Mouse (Mus musculus) lung, embryonic 15.5 days (tissue): ENCODE results near the gene C87436. TPM values are rescaled to one million over a fixed set of nuclear protein-coding genes. Genes with fewer than 3 reads are reported as not detected.

Source experiments
- ATAC-seq: fragments of 200-750 bp; cut with Nextera tagmentation; 2 replicates; pipeline ENCODE4 v1.8.0; 2017; ENCODE audit warnings: moderate number of reproducible peaks, borderline replicate concordance; ENCODE audit not compliant: low FRiP score, low TSS enrichment; ENCODE audit errors: extremely low read depth
- H3K27ac ChIP-seq: fragments of 300-500 bp; sonication (generic); 2 replicates; pipeline ENCODE4 v1.5.1; 2015; ENCODE audit warnings: moderate library complexity, mild to moderate bottlenecking, inconsistent platforms
- H3K27me3 ChIP-seq: fragments of 300-500 bp; sonication (generic); 2 replicates; pipeline ENCODE4 v1.6.1; 2015; ENCODE audit warnings: inconsistent platforms
- H3K36me3 ChIP-seq: fragments of 300-500 bp; sonication (generic); 2 replicates; pipeline ENCODE4 v1.6.1; 2015; ENCODE audit warnings: inconsistent platforms
- H3K4me1 ChIP-seq: fragments of 300-500 bp; sonication (generic); 2 replicates; pipeline ENCODE4 v1.6.1; 2015; ENCODE audit warnings: inconsistent platforms
- H3K4me2 ChIP-seq: fragments of 300-500 bp; sonication (generic); 2 replicates; pipeline ENCODE4 v1.6.1; 2015; ENCODE audit warnings: inconsistent platforms, mild to moderate bottlenecking, moderate library complexity
- H3K4me3 ChIP-seq: fragments of 300-500 bp; sonication (generic); 2 replicates; pipeline ENCODE4 v1.5.1; 2015; ENCODE audit warnings: mild to moderate bottlenecking, inconsistent platforms
- H3K9ac ChIP-seq: fragments of 300-500 bp; sonication (generic); 2 replicates; pipeline ENCODE4 v1.6.1; 2015; ENCODE audit warnings: inconsistent platforms
- H3K9me3 ChIP-seq: fragments of 300-500 bp; sonication (generic); 2 replicates; pipeline ENCODE4 v1.6.1; 2016; ENCODE audit warnings: inconsistent platforms
- WGBS: fragments of 180-500 bp; shearing (Covaris S2); methylation state at CpG from one replicate; pipeline ENCODE4 v1.1.7; 2015; 5-methylcytosine and 5-hydroxymethylcytosine counted together
- polyA plus RNA-seq: library from polyadenylated mRNA; unstranded; fragments of >200 nt; fragmentation: Nextera tagmentation; extraction: Ambion mirVana; gene quantifications from 2 replicates; pipeline ENCODE4 v1.2.1, GENCODE M21; 2015

Gene C87436
- polyA plus RNA-seq, 1 experiment from 2014 or later, result 22.1 TPM

DNA sequence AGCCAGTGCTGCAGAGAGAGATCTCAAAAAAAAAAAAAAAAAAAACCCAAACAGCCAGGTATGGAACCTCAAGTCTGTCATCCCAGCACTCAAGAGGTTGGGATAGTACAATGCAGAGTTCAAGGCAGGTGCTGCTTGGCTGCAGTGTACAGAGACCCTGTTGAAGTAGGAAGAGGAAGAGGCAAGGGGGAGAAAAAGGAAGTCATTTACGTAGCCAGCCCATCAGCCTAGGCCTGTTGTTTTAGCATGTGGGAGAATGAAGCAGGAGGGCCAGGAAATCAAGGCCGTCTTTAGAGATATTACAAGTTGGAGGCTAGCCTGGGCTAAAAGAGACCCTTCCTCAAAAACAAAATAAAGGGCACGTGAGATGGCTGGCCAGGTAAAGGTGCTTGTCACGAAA, 65.3 kb downstream of the C87436 start:
- H3K27ac ChIP-seq, result no peak overlapping the region
- H3K9ac ChIP-seq, result no peak overlapping the region
- H3K4me1 ChIP-seq, result no peaks in the 10 kb centered on the region
- H3K36me3 ChIP-seq, result no peaks in the 10 kb centered on the region
- no peaks in the 10 kb centered on the region for H3K27me3 ChIP-seq
- H3K4me3 ChIP-seq, result no peak overlapping the region
- H3K4me2 ChIP-seq, result no peak overlapping the region
- no peak for ATAC-seq
- no peaks in the 10 kb centered on the region for H3K9me3 ChIP-seq
- whole genome bisulfite sequencing, result 79% methylated on average over 4 of the region's 4 CpGs

DNA sequence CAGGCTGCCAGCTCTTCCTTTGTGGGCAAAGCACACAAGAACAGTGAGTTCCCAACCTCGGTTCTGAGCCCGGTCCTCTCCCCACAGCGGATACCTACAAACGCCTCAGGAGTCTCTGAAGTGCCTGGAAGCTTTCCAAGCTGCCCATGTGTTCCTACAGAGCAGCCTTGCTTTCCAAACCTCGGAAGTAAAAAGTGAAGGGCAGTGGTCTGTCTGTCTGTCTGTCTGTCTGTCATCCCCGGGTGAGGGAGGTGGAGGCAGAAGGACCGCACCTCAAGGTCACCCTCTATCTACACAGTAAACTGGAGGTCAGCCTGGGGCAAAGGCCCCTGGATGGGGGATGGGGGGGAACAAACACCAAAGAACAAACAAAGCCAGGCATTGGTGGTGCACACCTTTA, 67.5 kb downstream of the C87436 start:
- no peak overlapping the region for H3K27ac ChIP-seq
- no peaks in the 10 kb centered on the region for H3K27me3 ChIP-seq
- no peak overlapping the region for H3K4me2 ChIP-seq
- WGBS, result 51% methylated on average over 7 of the region's 7 CpGs
- H3K36me3 ChIP-seq, result no peaks in the 10 kb centered on the region
- H3K4me3 ChIP-seq, result no peak overlapping the region
- no peak overlapping the region for H3K9ac ChIP-seq
- H3K4me1 ChIP-seq, result no peaks in the 10 kb centered on the region
- H3K9me3 ChIP-seq, result no peaks in the 10 kb centered on the region
- no peak for ATAC-seq

DNA sequence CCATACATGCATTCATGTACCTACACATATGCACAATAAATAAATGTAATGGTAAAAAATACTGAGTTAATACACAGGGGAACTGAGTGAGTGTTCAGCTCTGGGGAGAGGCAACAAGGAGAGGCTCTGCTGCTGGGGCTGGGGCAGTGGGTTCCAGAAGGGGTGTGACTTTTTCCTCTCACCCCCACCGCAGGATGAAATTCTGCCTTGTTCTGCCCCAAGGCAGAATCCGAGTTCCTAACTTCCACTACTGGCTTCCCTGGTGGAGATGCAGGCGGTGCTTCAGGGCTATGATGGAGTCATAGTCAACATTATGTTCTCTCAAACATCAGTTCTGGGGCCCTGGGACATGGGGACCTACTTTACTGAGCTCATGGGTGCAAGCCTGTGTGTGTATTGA, 68.1 kb downstream of the C87436 start:
- no peaks in the 10 kb centered on the region for H3K36me3 ChIP-seq
- H3K27ac ChIP-seq, result no peak overlapping the region
- no peak for ATAC-seq
- H3K9me3 ChIP-seq, result no peaks in the 10 kb centered on the region
- no peaks in the 10 kb centered on the region for H3K27me3 ChIP-seq
- 82% methylated on average over 3 of the region's 3 CpGs for WGBS
- H3K4me1 ChIP-seq, result no peaks in the 10 kb centered on the region
- H3K9ac ChIP-seq, result no peak overlapping the region
- no peak overlapping the region for H3K4me2 ChIP-seq
- H3K4me3 ChIP-seq, result no peak overlapping the region

DNA sequence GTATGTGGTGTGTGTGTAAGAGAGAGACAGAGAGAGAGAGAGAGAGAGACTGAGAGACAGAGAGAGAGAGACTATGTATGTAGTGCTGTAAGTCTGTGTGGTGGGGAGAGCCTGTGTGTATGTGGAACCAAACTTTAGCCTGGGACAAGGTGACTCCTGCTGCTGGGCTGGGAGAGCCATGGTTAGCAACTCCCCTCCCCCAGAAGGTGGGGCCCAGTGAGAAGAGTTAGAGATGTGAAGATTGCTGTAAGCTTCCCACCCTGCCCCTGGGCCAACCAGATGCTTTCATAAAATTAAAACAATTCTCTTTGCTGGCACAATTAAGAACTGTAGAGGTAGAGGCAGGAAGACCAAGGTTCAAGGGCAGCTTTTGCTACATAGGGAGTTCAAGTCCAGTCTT, 68.9 kb downstream of the C87436 start:
- H3K27ac ChIP-seq, result no peak overlapping the region
- H3K4me3 ChIP-seq, result no peak overlapping the region
- no peaks in the 10 kb centered on the region for H3K27me3 ChIP-seq
- H3K4me1 ChIP-seq, result no peaks in the 10 kb centered on the region
- no peak for ATAC-seq
- no peaks in the 10 kb centered on the region for H3K36me3 ChIP-seq
- no peaks in the 10 kb centered on the region for H3K9me3 ChIP-seq
- H3K4me2 ChIP-seq, result no peak overlapping the region
- H3K9ac ChIP-seq, result no peak overlapping the region

DNA sequence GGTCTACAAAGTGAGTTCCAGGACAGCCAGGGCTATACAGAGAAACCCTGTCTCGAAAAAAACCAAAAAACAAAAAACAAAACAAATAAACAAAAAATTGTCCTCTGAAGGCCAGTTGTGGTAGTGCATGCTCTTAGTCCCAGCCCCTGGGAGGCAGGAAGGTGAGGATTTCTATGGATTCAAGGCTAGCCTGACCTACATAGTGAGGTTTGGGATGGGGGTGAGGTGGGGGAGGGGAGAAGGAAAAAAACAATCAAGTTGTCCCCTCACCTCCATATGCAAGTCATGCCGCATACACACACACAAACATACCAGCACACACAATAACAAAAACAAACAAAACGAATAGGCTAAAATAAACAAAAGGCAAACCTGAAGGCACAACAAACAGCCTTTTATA, 70.6 kb downstream of the C87436 start:
- H3K9me3 ChIP-seq, result no peaks in the 10 kb centered on the region
- WGBS, result 66% methylated on average over 3 of the region's 3 CpGs

DNA sequence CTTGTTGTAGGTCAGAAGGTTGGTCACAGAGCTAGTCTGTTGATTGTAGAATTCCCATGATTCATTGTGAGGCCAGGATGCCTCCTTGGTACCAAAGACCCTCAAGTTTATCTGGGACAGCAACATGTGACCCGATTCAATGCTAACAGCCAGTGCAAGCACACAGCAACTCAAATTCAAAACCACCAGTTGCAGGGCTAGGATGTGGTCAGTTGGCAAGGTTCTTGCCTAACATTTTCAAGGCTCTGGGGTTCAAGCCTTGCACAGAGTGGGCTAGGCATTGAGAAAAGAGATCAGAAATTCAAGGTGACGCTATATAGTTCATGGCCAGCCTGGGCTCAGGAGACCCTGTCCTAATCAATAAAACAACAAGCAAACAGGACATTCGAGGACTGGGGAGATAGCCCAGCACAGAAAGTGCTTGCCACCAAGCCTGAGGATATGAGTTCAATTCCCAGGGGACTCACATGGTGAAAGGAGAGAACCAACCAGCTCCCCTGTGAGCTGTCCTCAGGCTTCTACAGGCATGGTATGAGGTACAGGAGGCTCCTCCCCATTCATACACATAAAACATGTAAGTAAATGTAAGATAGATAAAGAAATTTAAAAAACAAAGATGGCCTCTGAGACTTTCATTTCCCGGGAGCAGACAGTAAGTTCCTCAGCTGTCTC, 71.2 kb downstream of the C87436 start:
- Histone ChIP-seq H3K4me3 (no peak overlapping the region), H3K4me2 (no peak overlapping the region), H3K27me3 (no peaks in the 10 kb centered on the region), H3K9me3 (no peaks in the 10 kb centered on the region), H3K27ac (no peak overlapping the region), H3K36me3 (no peaks in the 10 kb centered on the region), H3K4me1 (no peaks in the 10 kb centered on the region), H3K9ac (no peak overlapping the region)
- no peak for ATAC-seq
- 72% methylated on average over 4 of the region's 4 CpGs for WGBS

More for the DNA sequence above, 70.6 kb downstream of the C87436 start:
- no peaks in the 10 kb centered on the region for H3K36me3 ChIP-seq
- no peak overlapping the region for H3K4me2 ChIP-seq
- no peaks in the 10 kb centered on the region for H3K4me1 ChIP-seq
- no peak for ATAC-seq
- H3K9ac ChIP-seq, result no peak overlapping the region
- no peak overlapping the region for H3K27ac ChIP-seq
- no peak overlapping the region for H3K4me3 ChIP-seq
- no peaks in the 10 kb centered on the region for H3K27me3 ChIP-seq

DNA sequence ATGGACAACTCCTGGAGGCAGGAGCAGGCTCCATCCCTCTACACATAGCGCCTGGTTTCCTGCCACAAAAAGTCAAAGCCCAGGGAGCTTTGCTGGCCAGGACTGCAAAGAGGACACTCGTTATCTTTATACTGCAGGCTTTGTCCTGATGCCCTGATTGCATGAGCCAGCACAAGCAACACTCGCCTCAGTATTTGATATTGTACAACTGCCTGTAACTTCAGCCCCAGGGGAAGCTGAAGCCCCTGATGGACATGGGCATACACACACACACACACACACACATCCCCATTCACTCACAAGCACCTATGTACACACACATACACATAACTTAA, 71.7 kb downstream of the C87436 start:
- Histone ChIP-seq H3K27ac (no peak overlapping the region), H3K9me3 (no peaks in the 10 kb centered on the region), H3K4me2 (no peak overlapping the region), H3K27me3 (no peaks in the 10 kb centered on the region), H3K36me3 (no peaks in the 10 kb centered on the region), H3K9ac (no peak overlapping the region), H3K4me3 (no peak overlapping the region), H3K4me1 (no peaks in the 10 kb centered on the region)
- ATAC-seq, result no peak
- 52% methylated on average over 3 of the region's 3 CpGs for WGBS

DNA sequence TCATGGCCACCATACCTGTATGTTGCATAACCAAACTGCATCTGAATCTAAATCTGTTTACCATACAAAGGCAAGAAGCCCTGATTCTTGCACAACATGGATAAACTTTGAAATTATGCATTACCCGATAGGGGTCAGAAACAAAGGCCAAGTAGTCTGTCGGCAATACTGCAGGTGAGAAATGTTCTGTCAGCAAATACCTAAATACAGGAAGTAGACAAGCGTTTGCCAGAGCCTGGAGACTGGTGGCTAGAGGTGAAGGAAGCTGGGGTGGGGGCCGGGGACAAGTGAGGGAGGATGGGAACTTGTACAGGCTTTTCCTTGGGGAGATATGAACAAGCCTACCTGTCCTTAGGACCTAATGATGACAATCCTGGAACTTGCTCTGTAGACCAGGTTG, 72.8 kb downstream of the C87436 start:
- H3K9me3 ChIP-seq, result no peaks in the 10 kb centered on the region
- ATAC-seq, result no peak
- 48% methylated on average over 4 of the region's 4 CpGs for WGBS
- H3K4me3 ChIP-seq, result no peak overlapping the region
- no peaks in the 10 kb centered on the region for H3K36me3 ChIP-seq
- H3K4me1 ChIP-seq, result no peaks in the 10 kb centered on the region
- H3K9ac ChIP-seq, result no peak overlapping the region
- H3K27me3 ChIP-seq, result no peaks in the 10 kb centered on the region
- H3K27ac ChIP-seq, result no peak overlapping the region
- no peak overlapping the region for H3K4me2 ChIP-seq

DNA sequence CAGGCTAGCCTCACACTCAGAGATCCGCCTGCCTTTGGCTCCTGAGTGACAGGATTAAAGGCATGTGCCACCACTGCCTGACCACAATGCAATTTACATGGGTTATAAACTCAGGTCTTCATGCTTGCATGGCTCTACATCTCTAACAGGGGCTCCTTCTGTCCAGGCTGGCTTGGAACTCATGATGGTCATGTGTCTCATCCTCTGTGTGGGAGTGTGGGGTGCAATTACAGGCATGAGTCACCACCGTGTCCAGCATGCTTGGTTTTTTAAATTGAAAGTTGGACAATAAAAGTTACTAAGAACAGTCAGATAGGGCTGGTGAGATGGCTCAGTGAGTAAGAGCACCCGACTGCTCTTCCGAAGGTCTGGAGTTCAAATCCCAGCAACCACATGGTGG, 75.1 kb downstream of the C87436 start:
- no peaks in the 10 kb centered on the region for H3K36me3 ChIP-seq
- no peak overlapping the region for H3K4me3 ChIP-seq
- no peaks in the 10 kb centered on the region for H3K9me3 ChIP-seq
- H3K27ac ChIP-seq, result no peak overlapping the region
- no peak overlapping the region for H3K4me2 ChIP-seq
- no peaks in the 10 kb centered on the region for H3K4me1 ChIP-seq
- H3K27me3 ChIP-seq, result no peaks in the 10 kb centered on the region
- H3K9ac ChIP-seq, result no peak overlapping the region
- WGBS, result 91% methylated on average over 4 of the region's 4 CpGs
- ATAC-seq, result no peak

DNA sequence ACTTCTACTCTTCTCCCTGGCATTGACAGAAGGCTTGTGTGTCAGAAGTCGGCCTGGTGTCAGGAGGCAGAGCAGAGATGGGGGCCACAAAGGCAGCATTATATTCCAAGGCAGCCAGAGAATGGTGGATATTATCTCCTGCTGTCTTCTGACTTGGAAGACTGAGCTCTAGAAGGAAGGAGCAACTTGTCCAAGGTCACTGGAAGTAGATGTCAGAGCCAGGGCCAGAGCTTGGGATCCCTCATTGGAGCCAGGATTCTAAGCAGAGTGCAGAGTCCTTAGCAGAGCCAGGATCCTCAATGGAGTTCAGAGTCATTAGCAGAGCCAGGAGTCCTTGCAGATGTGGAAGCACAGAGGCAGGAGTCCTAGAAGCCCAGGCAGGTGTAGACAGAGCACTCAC, 77.8 kb downstream of the C87436 start:
- no peak overlapping the region for H3K9ac ChIP-seq
- no peaks in the 10 kb centered on the region for H3K9me3 ChIP-seq
- H3K27ac ChIP-seq, result no peak overlapping the region
- H3K4me1 ChIP-seq, result no peaks in the 10 kb centered on the region
- H3K4me2 ChIP-seq, result no peak overlapping the region
- H3K36me3 ChIP-seq, result no peaks in the 10 kb centered on the region
- H3K4me3 ChIP-seq, result no peak overlapping the region
- H3K27me3 ChIP-seq, result no peaks in the 10 kb centered on the region
- WGBS, result 60% methylated on average over 1 of the region's 1 CpGs
- no peak for ATAC-seq

DNA sequence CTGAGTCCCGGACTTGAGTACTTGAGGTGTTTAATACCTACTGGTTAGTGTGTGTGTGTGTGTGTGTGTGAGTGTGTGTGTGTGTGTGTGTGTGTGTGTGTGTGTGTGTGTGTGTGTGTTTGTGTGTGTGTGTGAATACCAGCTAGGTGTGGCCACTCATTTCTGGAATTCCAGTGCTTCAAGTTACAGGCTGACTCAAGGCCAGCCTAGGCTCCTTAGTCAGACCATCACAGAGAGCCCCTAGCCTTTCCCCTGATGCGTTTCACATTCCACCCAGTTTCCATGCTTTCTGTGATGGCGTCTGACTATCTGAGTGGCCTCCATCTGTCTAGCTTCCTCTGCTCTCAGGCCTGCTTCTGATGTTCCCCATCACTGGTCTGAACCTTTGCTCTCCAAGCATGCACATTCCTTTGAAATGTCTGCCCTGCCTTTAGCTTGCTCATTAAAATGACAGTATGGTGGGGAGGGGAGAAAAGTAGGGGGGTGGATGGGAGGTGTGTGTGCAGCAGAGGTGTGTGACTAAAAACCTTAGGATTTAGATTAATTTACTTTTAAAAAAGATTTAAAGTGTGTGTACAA, 81.7 kb downstream of the C87436 start:
- no peak for ATAC-seq
- Histone ChIP-seq H3K4me3 (no peak overlapping the region), H3K27ac (no peak overlapping the region), H3K9me3 (no peaks in the 10 kb centered on the region), H3K27me3 (no peaks in the 10 kb centered on the region), H3K36me3 (peaks cover 5% of the 10 kb centered on the region; the same call in 1 of the 2 replicates), H3K4me2 (no peak overlapping the region), H3K4me1 (peaks cover 13% of the 10 kb centered on the region), H3K9ac (no peak overlapping the region)
- WGBS, result 59% methylated on average over 3 of the region's 3 CpGs

DNA sequence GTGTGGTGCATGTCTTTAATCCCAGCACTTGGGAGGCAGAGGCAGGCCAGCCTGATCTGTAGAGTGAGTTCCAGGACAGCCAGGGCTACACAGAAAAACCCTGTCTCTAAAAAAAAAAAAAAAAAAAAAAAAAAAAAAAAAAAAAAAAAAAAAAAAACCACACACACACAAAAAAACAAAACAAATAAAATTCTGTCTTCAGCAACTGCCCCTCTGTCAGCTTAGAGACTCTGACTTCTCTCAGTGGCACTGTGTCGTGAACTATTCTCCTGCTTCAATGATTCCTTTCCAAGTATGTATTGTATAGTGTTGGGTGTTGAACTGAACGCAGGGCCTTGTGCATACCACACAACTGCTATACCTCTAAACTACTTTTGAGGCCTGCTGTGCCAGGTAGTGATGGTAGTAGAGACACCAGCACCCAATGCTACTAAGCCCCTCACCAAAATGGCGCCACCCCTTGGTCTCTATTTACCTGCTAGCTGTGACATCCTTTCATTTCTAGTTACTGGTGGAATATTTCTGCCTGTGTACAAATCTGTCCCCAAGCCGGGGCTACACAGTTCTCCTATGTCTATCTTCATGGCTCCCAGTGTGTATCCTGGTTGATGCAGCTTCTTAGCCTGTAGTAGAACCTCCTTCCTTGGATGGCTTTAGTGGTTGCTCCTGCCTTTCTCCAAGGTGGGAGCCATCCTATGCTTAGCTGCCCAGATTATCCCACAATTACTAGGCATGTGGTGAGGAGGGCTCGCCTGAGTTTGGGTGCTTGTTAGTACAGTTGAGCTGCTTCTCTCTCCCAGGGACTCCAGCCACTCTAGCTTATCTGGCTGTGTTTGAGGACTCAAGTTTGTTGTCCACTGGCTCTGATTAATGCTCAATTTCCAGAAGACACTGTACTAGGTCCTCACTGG, 84.1 kb downstream of the C87436 start:
- H3K4me2 ChIP-seq, result peak overlapping the region; percentile 86
- 0 out of 2 replicates have a peak overlapping the region, but pooled peaks have one; percentile 39 for H3K27ac ChIP-seq
- H3K4me1 ChIP-seq, result peaks cover 13% of the 10 kb centered on the region
- peak overlapping the region; percentile 70; the same call in 1 of the 2 replicates for H3K4me3 ChIP-seq
- H3K36me3 ChIP-seq, result peaks cover 5% of the 10 kb centered on the region; the same call in 1 of the 2 replicates
- 73% methylated on average over 5 of the region's 5 CpGs for WGBS
- no peaks in the 10 kb centered on the region for H3K27me3 ChIP-seq
- H3K9me3 ChIP-seq, result no peaks in the 10 kb centered on the region
- no peak overlapping the region for H3K9ac ChIP-seq
- ATAC-seq, result no peak
